Mouse (Mus musculus): ENCODE results near the gene Slc44a3.

DNA sequence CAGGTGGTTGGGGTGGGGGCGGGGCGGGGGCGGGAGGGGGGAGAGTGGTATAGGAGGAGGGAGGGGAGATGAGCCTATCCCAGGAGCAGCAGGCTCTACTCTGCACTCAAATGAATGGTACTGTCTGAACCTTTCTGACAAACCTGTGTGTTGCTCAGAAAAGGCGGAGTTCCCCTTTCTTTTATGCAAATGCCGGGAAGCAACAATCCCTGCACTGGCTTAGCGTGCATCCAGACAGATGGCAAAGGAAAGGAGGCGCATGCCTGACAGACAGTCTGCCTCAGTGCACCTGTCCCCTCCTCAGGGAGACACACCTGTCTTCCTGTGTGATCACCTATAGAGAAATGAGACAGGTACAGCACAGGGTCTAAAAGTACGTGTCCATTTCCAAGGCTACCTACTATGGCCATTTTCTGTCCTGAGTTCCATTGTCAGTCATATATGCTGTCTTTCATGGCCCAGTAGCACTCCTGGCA lies 51.2 kb downstream of the Slc44a3 start:
- TF ChIP-seq POLR2A (IDR thresholded peaks at IDR 0.05; ENCODE audit: borderline replicate concordance, extremely low read depth, low read depth, low read length) (no peak), CTCF (IDR thresholded peaks at IDR 0.05; ENCODE audit: insufficient read depth, low read length) (no peak)

Data from lung, adult 2 months (tissue).